Mouse (Mus musculus) NIH3T3 (cell line): ENCODE data around the gene Cenpf.
"Not testable (repeated sequence)": the region's sequence is repeated elsewhere in the genome, so short reads cannot be mapped to it uniquely, and the experiment has no call there.

Source experiments
- DNase-seq: peaks from one replicate; pipeline ENCODE4 v3.0.0-alpha.2; 2012; ENCODE audit warnings: low read depth

The Cenpf gene

GRCm38 (mm10) chr1:189694391-189694790, 6.5 kb upstream of the Cenpf start:
- no peak for DNase-seq

GRCm38 (mm10) chr1:189692442-189692841, 4.6 kb upstream of the Cenpf start:
- DNase-seq: not testable (repeated sequence)

- no peak for DNase-seq
Observed at GRCm38 (mm10) chr1:189689050-189689833, 1.4 kb upstream of the Cenpf start.

GRCm38 (mm10) chr1:189688388-189688750, 483 bp upstream of the Cenpf start:
- no peak for DNase-seq

- no peak for DNase-seq
Observed at GRCm38 (mm10) chr1:189686025-189686424, 1.9 kb downstream of the Cenpf start.

GRCm38 (mm10) chr1:189684786-189685415, 3.0 kb downstream of the Cenpf start:
- DNase-seq: no peak

- DNase-seq: no peak
Observed at GRCm38 (mm10) chr1:189679555-189679954, 8.3 kb downstream of the Cenpf start.

GRCm38 (mm10) chr1:189675953-189676352, 11.9 kb downstream of the Cenpf start:
- no peak for DNase-seq

- peak; percentile 76 for DNase-seq
Observed at GRCm38 (mm10) chr1:189675421-189675820, 12.5 kb downstream of the Cenpf start.

GRCm38 (mm10) chr1:189665966-189666365, 21.9 kb downstream of the Cenpf start:
- no peak for DNase-seq

- no peak for DNase-seq
Observed at GRCm38 (mm10) chr1:189664873-189665144, 23.1 kb downstream of the Cenpf start.

GRCm38 (mm10) chr1:189664061-189664872, 23.6 kb downstream of the Cenpf start:
- no peak for DNase-seq

GRCm38 (mm10) chr1:189663437-189663836, 24.4 kb downstream of the Cenpf start:
- DNase-seq: no peak

GRCm38 (mm10) chr1:189661856-189662255, 26.0 kb downstream of the Cenpf start:
- DNase-seq: peak; percentile 81

- DNase-seq: peak; percentile 48
Observed at GRCm38 (mm10) chr1:189657406-189657805, 30.5 kb downstream of the Cenpf start.

- DNase-seq: no peak
Observed at GRCm38 (mm10) chr1:189653746-189654145, 34.1 kb downstream of the Cenpf start.

GRCm38 (mm10) chr1:189646597-189646996, 41.3 kb downstream of the Cenpf start:
- peak; percentile 26 for DNase-seq

GRCm38 (mm10) chr1:189645371-189645770, 42.5 kb downstream of the Cenpf start:
- no peak for DNase-seq

GRCm38 (mm10) chr1:189644700-189645345, 43.1 kb downstream of the Cenpf start:
- DNase-seq: no peak

- no peak for DNase-seq
Observed at GRCm38 (mm10) chr1:189639581-189639980, 48.3 kb downstream of the Cenpf start.

GRCm38 (mm10) chr1:189633791-189634190, 54.1 kb downstream of the Cenpf start:
- DNase-seq: no peak

- DNase-seq: no peak
Observed at GRCm38 (mm10) chr1:189631906-189632675, 55.8 kb downstream of the Cenpf start.
